Mouse (Mus musculus): ENCODE results near the gene Brpf3. TPM values are rescaled to one million over a fixed set of nuclear protein-coding genes. Genes with fewer than 3 reads are reported as not detected.
"Not testable (repeated sequence)": the region's sequence is repeated elsewhere in the genome, so short reads cannot be mapped to it uniquely, and the experiment has no call there.

The Brpf3 gene
- polyA plus RNA-seq, 1 experiment: 33.6 TPM

- no peak for DNase-seq (ENCODE audit: low read depth)
Observed at GRCm38 (mm10) chr17:28799291-28800160, 1.4 kb upstream of the Brpf3 start.

- DNase-seq (ENCODE audit: low read depth): no peak
Observed at GRCm38 (mm10) chr17:28800281-28800670, 614 bp upstream of the Brpf3 start.

- DNase-seq (ENCODE audit: low read depth): no peak
Observed at GRCm38 (mm10) chr17:28801474-28802005, 650 bp downstream of the Brpf3 start.

GRCm38 (mm10) chr17:28802006-28802481 is 1.2 kb downstream of the Brpf3 start:
- DNase-seq (ENCODE audit: low read depth): no peak

GRCm38 (mm10) chr17:28803316-28803715 is 2.4 kb downstream of the Brpf3 start:
- no peak for DNase-seq (ENCODE audit: low read depth)

- DNase-seq (ENCODE audit: low read depth): no peak
Observed at GRCm38 (mm10) chr17:28804973-28805372, 4.1 kb downstream of the Brpf3 start.

- DNase-seq (ENCODE audit: low read depth): no peak
Observed at GRCm38 (mm10) chr17:28806770-28807169, 5.9 kb downstream of the Brpf3 start.

GRCm38 (mm10) chr17:28808714-28809113 is 7.8 kb downstream of the Brpf3 start:
- no peak for DNase-seq (ENCODE audit: low read depth)

- DNase-seq (ENCODE audit: low read depth): no peak
Observed at GRCm38 (mm10) chr17:28809175-28809831, 8.4 kb downstream of the Brpf3 start.

GRCm38 (mm10) chr17:28812345-28812744 is 11.5 kb downstream of the Brpf3 start:
- DNase-seq (ENCODE audit: low read depth): no peak

GRCm38 (mm10) chr17:28814529-28815097 is 13.7 kb downstream of the Brpf3 start:
- no peak for DNase-seq (ENCODE audit: low read depth)

GRCm38 (mm10) chr17:28815384-28816004 is 14.6 kb downstream of the Brpf3 start:
- DNase-seq (ENCODE audit: low read depth): no peak

- not testable (repeated sequence) for DNase-seq (ENCODE audit: low read depth)
Observed at GRCm38 (mm10) chr17:28816326-28816725, 15.4 kb downstream of the Brpf3 start.

- no peak for DNase-seq (ENCODE audit: low read depth)
Observed at GRCm38 (mm10) chr17:28816875-28817811, 16.3 kb downstream of the Brpf3 start.

GRCm38 (mm10) chr17:28820189-28820588 is 19.3 kb downstream of the Brpf3 start:
- no peak for DNase-seq (ENCODE audit: low read depth)

- no peak for DNase-seq (ENCODE audit: low read depth)
Observed at GRCm38 (mm10) chr17:28823004-28823745, 22.3 kb downstream of the Brpf3 start.

- no peak for DNase-seq (ENCODE audit: low read depth)
Observed at GRCm38 (mm10) chr17:28823749-28824148, 22.9 kb downstream of the Brpf3 start.

- DNase-seq (ENCODE audit: low read depth): no peak
Observed at GRCm38 (mm10) chr17:28824896-28825295, 24.0 kb downstream of the Brpf3 start.

- no peak for DNase-seq (ENCODE audit: low read depth)
Observed at GRCm38 (mm10) chr17:28825359-28826041, 24.6 kb downstream of the Brpf3 start.
